Comparison of ENCODE assay signal across 11 mouse cellular contexts in genomic region chr19:47180011-47180410, GRCm38 (mm10). TPM values are rescaled to one million over a fixed set of nuclear protein-coding genes. Genes with fewer than 3 reads are reported as not detected.
DNase-seq lines count a peak whose midpoint lies in the region; ATAC-seq and TF ChIP-seq lines count a peak whose summit lies in the region.
"Had no signal": no experiment of that assay in that cellular context is flagged by ENCODE, and none has a peak within 500 bp of the region (broad histone marks: within the 10 kb centered on the region; RNA-seq: fewer than 3 reads in every experiment).

No protein-coding gene starts in this region.

- no peaks in the 10 kb centered on the region for H3K36me3 ChIP-seq in E14TG2a.4 (ENCODE audit: insufficient read depth, low read length)
- H3K36me3 ChIP-seq in forebrain, embryonic 16.5 days (ENCODE audit: control insufficient read depth, insufficient read depth), result no peaks in the 10 kb centered on the region
- no peaks in the 10 kb centered on the region for H3K36me3 ChIP-seq in midbrain, embryonic 10.5 days

- 13% methylated on average over 8 of the region's 8 CpGs for WGBS in forebrain, embryonic 16.5 days
- WGBS in midbrain, embryonic 10.5 days, result 10% methylated on average over 8 of the region's 8 CpGs

- peaks cover 17% of the 10 kb centered on the region for H3K27me3 ChIP-seq in E14TG2a.4 (ENCODE audit: insufficient read depth, low read length)
- H3K27me3 ChIP-seq in forebrain, embryonic 16.5 days (replicated peaks; ENCODE audit: control insufficient read depth, insufficient read depth, low read length), result peaks cover 19% of the 10 kb centered on the region
- H3K27me3 ChIP-seq in midbrain, embryonic 10.5 days (ENCODE audit: low read depth, poor library complexity, severe bottlenecking), result peaks cover 68% of the 10 kb centered on the region

- peaks cover 61% of the 10 kb centered on the region for H3K4me1 ChIP-seq in E14TG2a.4 (replicated peaks; ENCODE audit: low read depth, low read length)
- H3K4me1 ChIP-seq in forebrain, embryonic 16.5 days (replicated peaks; ENCODE audit: control insufficient read depth, insufficient read depth, low read length), result peaks cover 15% of the 10 kb centered on the region
- peaks cover 31% of the 10 kb centered on the region for H3K4me1 ChIP-seq in midbrain, embryonic 10.5 days

- peak; percentile 39 for DNase-seq in cerebellum, adult 8-10 months
- no peak for DNase-seq in cerebellum, postnatal 14 days
- DNase-seq in midbrain, embryonic 10.5 days (ENCODE audit: low spot score), result no peak
- DNase-seq in retina, embryonic 14.5 days (ENCODE audit: low spot score), result no peak
- DNase-seq in left cerebral cortex, adult 11 months (ENCODE audit: low spot score), result no peak

- peak overlapping the region; percentile 90 for H3K4me2 ChIP-seq in forebrain, embryonic 16.5 days (ENCODE audit: low read length)

- no peak overlapping the region; the same call in 1 of the 2 replicates for H3K9ac ChIP-seq in forebrain, embryonic 16.5 days (replicated peaks; ENCODE audit: low read depth, low read length)

- H3K9me3 ChIP-seq in E14TG2a.4 (ENCODE audit: low read length), result no peaks in the 10 kb centered on the region
- H3K9me3 ChIP-seq in forebrain, embryonic 16.5 days (ENCODE audit: control insufficient read depth, low read length), result peaks cover 7% of the 10 kb centered on the region
- H3K9me3 ChIP-seq in midbrain, embryonic 10.5 days (replicated peaks), result peaks cover 11% of the 10 kb centered on the region

- TF ChIP-seq CTCF in E14TG2a.4 (conservative IDR thresholded peaks at IDR 0.05; ENCODE audit: low read length), result no peak

- H3K4me3 ChIP-seq in E14TG2a.4 (replicated peaks; ENCODE audit: low read length), result peak overlapping the region; percentile 93
- peak overlapping the region; percentile 65 for H3K4me3 ChIP-seq in forebrain, embryonic 16.5 days (replicated peaks; ENCODE audit: low read length)
- peak overlapping the region; percentile 78; the same call in 1 of the 2 replicates for H3K4me3 ChIP-seq in midbrain, embryonic 10.5 days
- H3K4me3 ChIP-seq: erythroblast, embryonic 14.5 days had no signal

- H3K27ac ChIP-seq in forebrain, embryonic 16.5 days (ENCODE audit: low read length), result no peak overlapping the region
- no peak overlapping the region for H3K27ac ChIP-seq in midbrain, embryonic 10.5 days (replicated peaks)

- no peak for ATAC-seq in forebrain, embryonic 16.5 days
- no peak for ATAC-seq in activated CD4-positive, CD25-positive, alpha-beta regulatory T cell, adult 4 months
- ATAC-seq: inflammation-experienced regulatory T-cells, adult 6 months had no signal

RNA-seq across cellular contexts. Expression of gene Neurl1a, which starts 1.4 kb away (rescaled TPM):
- polyA plus RNA-seq in forebrain, embryonic 16.5 days (2015; fragmentation: Nextera tagmentation; extraction: Ambion mirVana), result 7.2 and 11.0 TPM in 2 replicates
- polyA plus RNA-seq in midbrain, embryonic 10.5 days (2016; fragmentation: Nextera tagmentation; extraction: Ambion mirVana), result 4.4 and 5.0 TPM in 2 replicates
- under 1 TPM in 1 of 2 experiments, not detected in 1; 0.32 TPM for polyA plus RNA-seq in activated CD4-positive, CD25-positive, alpha-beta regulatory T cell, adult 4 months (2017; shearing (Covaris generic))

RNA-seq across cellular contexts. Expression of gene Calhm3, which starts 22.4 kb away (rescaled TPM):
- not detected in 2 replicates for polyA plus RNA-seq in forebrain, embryonic 16.5 days (2015; fragmentation: Nextera tagmentation; extraction: Ambion mirVana)
- not detected in 2 replicates for polyA plus RNA-seq in midbrain, embryonic 10.5 days (2016; fragmentation: Nextera tagmentation; extraction: Ambion mirVana)
- polyA plus RNA-seq in activated CD4-positive, CD25-positive, alpha-beta regulatory T cell, adult 4 months (2017; shearing (Covaris generic)), result not detected
- polyA plus RNA-seq: erythroblast, embryonic 14.5 days; inflammation-experienced regulatory T-cells, adult 6 months had no signal

RNA-seq across cellular contexts. Expression of gene Calhm1, which starts 36.0 kb away (rescaled TPM):
- polyA plus RNA-seq in forebrain, embryonic 16.5 days (2015; fragmentation: Nextera tagmentation; extraction: Ambion mirVana), result not detected in 2 replicates
- not detected in 2 replicates for polyA plus RNA-seq in midbrain, embryonic 10.5 days (2016; fragmentation: Nextera tagmentation; extraction: Ambion mirVana)
- not detected for polyA plus RNA-seq in activated CD4-positive, CD25-positive, alpha-beta regulatory T cell, adult 4 months (2017; shearing (Covaris generic))
- polyA plus RNA-seq: erythroblast, embryonic 14.5 days; inflammation-experienced regulatory T-cells, adult 6 months; small intestine, adult 2 months had no signal

RNA-seq across cellular contexts. Expression of gene Calhm2, which starts 41.9 kb away (rescaled TPM):
- polyA plus RNA-seq in forebrain, embryonic 16.5 days (2015; fragmentation: Nextera tagmentation; extraction: Ambion mirVana), result 0.84 and 1.4 TPM in 2 replicates
- 1.7 and 1.8 TPM in 2 replicates for polyA plus RNA-seq in midbrain, embryonic 10.5 days (2016; fragmentation: Nextera tagmentation; extraction: Ambion mirVana)
- 10 to 100 TPM in 1 of 2 experiments, 1 to 10 TPM in 1; 7.6 to 14.4 TPM for polyA plus RNA-seq in activated CD4-positive, CD25-positive, alpha-beta regulatory T cell, adult 4 months (2017; shearing (Covaris generic))
- polyA plus RNA-seq: erythroblast, embryonic 14.5 days had no signal
